9 mouse cellular contexts compared by ENCODE assay signal in the genomic region with DNA sequence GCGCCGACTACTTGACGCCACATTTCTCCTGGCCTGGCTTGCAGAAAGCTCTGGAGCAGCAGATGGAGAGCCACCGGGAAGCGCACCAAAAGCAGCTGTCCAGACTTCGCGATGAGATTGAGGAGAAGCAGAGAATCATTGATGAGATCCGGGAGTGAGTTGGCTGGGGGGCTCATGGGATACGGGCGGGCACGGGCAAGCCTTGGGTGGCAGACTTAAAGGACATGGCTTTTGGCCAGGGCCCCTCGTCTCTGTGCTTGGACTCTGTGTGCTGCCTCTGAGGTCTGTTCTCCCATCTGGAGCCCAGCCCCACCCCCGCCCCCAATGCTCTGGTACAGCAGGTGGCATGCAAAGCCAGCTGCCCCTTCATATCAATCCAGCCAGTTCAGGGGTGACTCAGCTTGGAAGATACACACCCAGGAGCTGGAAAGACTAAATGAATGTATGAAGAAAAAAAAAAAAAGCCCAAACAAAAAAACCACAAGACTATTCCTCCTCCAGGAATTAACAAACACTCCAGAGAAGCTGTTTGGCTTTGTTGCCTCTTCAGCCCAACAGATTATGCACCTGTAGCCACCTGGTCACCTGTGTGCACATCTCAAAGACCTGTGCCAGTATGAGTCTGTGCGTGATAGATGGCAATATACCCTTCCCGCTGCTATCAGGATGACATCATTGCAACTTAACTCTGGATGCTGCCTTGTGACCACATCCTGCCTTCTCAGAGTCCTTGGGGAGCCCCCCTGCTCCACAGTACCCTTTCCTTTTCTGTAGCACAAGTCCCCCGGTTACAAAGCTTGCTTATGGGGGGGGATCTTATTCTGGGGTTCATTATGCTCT. TPM values are rescaled to one million over a fixed set of nuclear protein-coding genes. Genes with fewer than 3 reads are reported as not detected.
DNase-seq lines count a peak whose midpoint lies in the region; ATAC-seq and TF ChIP-seq lines count a peak whose summit lies in the region.
"Had no signal": no experiment of that assay in that cellular context is flagged by ENCODE, and none has a peak within 500 bp of the region (broad histone marks: within the 10 kb centered on the region; RNA-seq: fewer than 3 reads in every experiment).

No protein-coding gene starts in this region.

- no peak overlapping the region for H3K27ac ChIP-seq in CH12.LX (ENCODE audit: insufficient read depth, low read depth)
- peak overlapping the region; percentile 70 for H3K27ac ChIP-seq in neural tube, embryonic 13.5 days (replicated peaks)
- H3K27ac ChIP-seq: heart, embryonic 10.5 days; liver, embryonic 13.5 days had no signal

- no peaks in the 10 kb centered on the region for H3K79me2 ChIP-seq in CH12.LX (replicated peaks; ENCODE audit: control insufficient read depth, extremely low read depth, insufficient read depth, poor library complexity, severe bottlenecking)

- dilution Hi-C loops in CH12.LX (cut with MboI; ENCODE audit: extremely low pct_ligation_motif_present, extremely low pct_unique_long_range_greater_than_20kb, low sequenced_read_pairs), result no loop called here

- H3K9ac ChIP-seq in CH12.LX (ENCODE audit: insufficient read depth, low read depth), result no peak overlapping the region
- no peak overlapping the region for H3K9ac ChIP-seq in neural tube, embryonic 13.5 days
- H3K9ac ChIP-seq: liver, embryonic 13.5 days had no signal

- no peak for TF ChIP-seq POLR2A in CH12.LX (IDR thresholded peaks at IDR 0.05; ENCODE audit: low read depth, low read length)

- no peaks in the 10 kb centered on the region for H3K36me3 ChIP-seq in CH12.LX (replicated peaks in 1 of 2; ENCODE audit: control insufficient read depth in 1 of 2, insufficient read depth in 1 of 2, low read length in 1 of 2)
- peaks cover 70% of the 10 kb centered on the region for H3K36me3 ChIP-seq in neural tube, embryonic 13.5 days
- H3K36me3 ChIP-seq: heart, embryonic 10.5 days; liver, embryonic 13.5 days had no signal

- ATAC-seq in cerebellum, adult (ENCODE audit: insufficient number of reproducible peaks, low FRiP score, low TSS enrichment), result peak; percentile 14
- ATAC-seq in inflammation-experienced regulatory T-cells, adult 6 months, result peak; percentile 94
- 0 out of 2 replicates have a peak, but pooled peaks have one; percentile 6 for ATAC-seq in neural tube, embryonic 13.5 days (ENCODE audit: low read depth)

- no peak overlapping the region for H3K4me2 ChIP-seq in CH12.LX (ENCODE audit: insufficient read depth, low read depth, poor library complexity, severe bottlenecking)
- H3K4me2 ChIP-seq in neural tube, embryonic 13.5 days, result no peak overlapping the region
- H3K4me2 ChIP-seq: liver, embryonic 13.5 days had no signal

- in situ Hi-C loops in CH12.LX (cut with MboI; ENCODE audit: low pct_ligation_motif_present, low pct_unique_long_range_greater_than_20kb, low sequenced_read_pairs), result loop anchor here (25.0 kb wide), 1 partner anchor 830 kb away; no protein-coding TSS in a partner anchor

- no peaks in the 10 kb centered on the region for H3K9me3 ChIP-seq in CH12.LX (replicated peaks; ENCODE audit: low read length)
- no peaks in the 10 kb centered on the region for H3K9me3 ChIP-seq in neural tube, embryonic 13.5 days
- H3K9me3 ChIP-seq: heart, embryonic 10.5 days; liver, embryonic 13.5 days had no signal

- TF ChIP-seq CTCF in CH12.LX (conservative IDR thresholded peaks at IDR 0.05 in 1 of 2, IDR thresholded peaks at IDR 0.05 in 1 of 2; ENCODE audit: low read depth in 2 of 2, low read length in 2 of 2), result no peak

- DNase-seq in CH12.LX (ENCODE audit: extremely low read depth), result no peak
- no peak for DNase-seq in B cell, adult 2 months
- no peak for DNase-seq in gastrocnemius, postnatal 14 days
- DNase-seq in heart, postnatal 4 days, result no peak
- DNase-seq: liver, embryonic 13.5 days had no signal

- peak; percentile 40 for TF ChIP-seq EP300 in CH12.LX (IDR thresholded peaks at IDR 0.05; ENCODE audit: low read length)

- intact Hi-C loops in gastrocnemius, postnatal 14 days (cut with DNase I; ENCODE audit: low total_unique reads), result no loop called here

- H3K4me1 ChIP-seq in CH12.LX (ENCODE audit: control insufficient read depth in 1 of 2, insufficient read depth in 2 of 2), result peaks cover 25 to 49% of the 10 kb centered on the region in 2 experiments
- peaks cover 53% of the 10 kb centered on the region for H3K4me1 ChIP-seq in neural tube, embryonic 13.5 days (replicated peaks)
- H3K4me1 ChIP-seq: liver, embryonic 13.5 days had no signal

- H3K27me3 ChIP-seq in CH12.LX (replicated peaks), result no peaks in the 10 kb centered on the region
- H3K27me3 ChIP-seq in neural tube, embryonic 13.5 days, result no peaks in the 10 kb centered on the region
- H3K27me3 ChIP-seq: liver, embryonic 13.5 days had no signal

- WGBS in neural tube, embryonic 13.5 days, result 54% methylated on average over 16 of the region's 16 CpGs

- no peak for TF ChIP-seq RAD21 in CH12.LX (IDR thresholded peaks at IDR 0.05; ENCODE audit: low read depth, low read length)

- H3K4me3 ChIP-seq in CH12.LX (replicated peaks in 1 of 3; ENCODE audit: low read depth in 2 of 3, low read length in 2 of 3, poor library complexity in 1 of 3), result no peak overlapping the region
- H3K4me3 ChIP-seq in neural tube, embryonic 13.5 days, result no peak overlapping the region
- H3K4me3 ChIP-seq: heart, embryonic 10.5 days; liver, embryonic 13.5 days had no signal

TF ChIP-seq in CH12.LX, 34 proteins besides CTCF, POLR2A, EP300 and RAD21:
- TF ChIP-seq MYC (IDR thresholded peaks at IDR 0.05; ENCODE audit: low read depth, low read length), result no peak
- TF ChIP-seq ZNF384 (IDR thresholded peaks at IDR 0.05; ENCODE audit: low read depth, low read length), result peak; percentile 73
- peak; percentile 65 for TF ChIP-seq JUN (IDR thresholded peaks at IDR 0.05; ENCODE audit: insufficient read depth, low read depth, low read length)
- TF ChIP-seq HCFC1 (IDR thresholded peaks at IDR 0.05; ENCODE audit: low read depth, low read length), result peak; percentile 20; the same call in 1 of the 2 replicates
- peak; percentile 22 for TF ChIP-seq ETS1 (conservative IDR thresholded peaks at IDR 0.05; ENCODE audit: low read depth, low read length)
- peak; percentile 50 for TF ChIP-seq CHD2 (IDR thresholded peaks at IDR 0.05; ENCODE audit: low read length)
- TF ChIP-seq NELFE (IDR thresholded peaks at IDR 0.05; ENCODE audit: low read depth, low read length), result 0 out of 2 replicates have a peak, but pooled peaks have one; percentile 15
- TF ChIP-seq JUND (conservative IDR thresholded peaks at IDR 0.05; ENCODE audit: low read depth, low read length), result peak; percentile 54; the same call in 1 of the 2 replicates
- TF ChIP-seq ZC3H11A (IDR thresholded peaks at IDR 0.05; ENCODE audit: low read depth, low read length), result no peak
- peak; percentile 47 for TF ChIP-seq BHLHE40 (IDR thresholded peaks at IDR 0.05; ENCODE audit: low read depth, low read length)

RNA-seq across cellular contexts. Expression of a gene that starts 45.4 kb away (rescaled TPM):
- 0.50 and 1.4 TPM in 2 replicates for total RNA-seq in CH12.LX (2012; rRNA removed)
- total RNA-seq in CH12.LX (2014; rRNA removed), result 0.09 and 0.15 TPM in 2 replicates
- not detected in 2 replicates for polyA plus RNA-seq in CH12.LX (2012; ENCODE audit: insufficient read length, low read depth)
- under 1 TPM; 0.34 to 0.82 (median 0.44) TPM for polyA plus RNA-seq in inflammation-experienced regulatory T-cells, adult 6 months (2017; shearing (Covaris generic))
- polyA plus RNA-seq in neural tube, embryonic 13.5 days (2015; fragmentation: Nextera tagmentation; extraction: Ambion mirVana), result 6.8 and 7.8 TPM in 2 replicates
- total RNA-seq in gastrocnemius, postnatal 14 days (2021), result not detected
- under 1 TPM; 0.23 to 0.24 TPM for total RNA-seq in heart, postnatal 4 days (2021)
- polyA plus RNA-seq: liver, embryonic 13.5 days had no signal

Comparison
In these comparisons a context has a peak if more than half of its experiments do, and no peak if none do; other contexts are left out.
1. ATAC-seq: peak in every context shown above with its lines; median percentile 94 in inflammation-experienced regulatory T-cells, adult 6 months; 14 in cerebellum, adult; 6 in neural tube, embryonic 13.5 days.